Mouse (Mus musculus) liver, postnatal 0 days (tissue): ENCODE results near the gene Znrf1.

ENCODE experiments used
- CTCF ChIP-seq: sonication (generic); IDR thresholded peaks from 2 replicates; pipeline ENCODE4 v1.5.1; 2016; ENCODE audit warnings: antibody characterized with exemption, low read depth
- EP300 ChIP-seq: IDR thresholded peaks from 2 replicates; pipeline ENCODE4 v1.6.1; 2016; ENCODE audit warnings: antibody characterized with exemption, low read depth, mild to moderate bottlenecking

- TF ChIP-seq EP300 (no peak), CTCF (no peak)
Observed at GRCm38 (mm10) chr8:111564093-111564492, 28.2 kb downstream of the Znrf1 start.
